Mouse (Mus musculus): ENCODE data around the gene Vmn1r220.

GRCm38 (mm10) chr13:23133099-23133498, 54.7 kb downstream of the Vmn1r220 start, which contains the start of gene Vmn1r218:
- TF ChIP-seq CTCF (IDR thresholded peaks at IDR 0.05; ENCODE audit: low read depth, low read length) (no peak), EP300 (IDR thresholded peaks at IDR 0.05; ENCODE audit: insufficient read depth, low read depth, low read length) (no peak)

All from ES-Bruce4 (cell line).